Mouse (Mus musculus): Measurements from ENCODE around the gene Itga2. TPM values are rescaled to one million over a fixed set of nuclear protein-coding genes. Genes with fewer than 3 reads are reported as not detected.

Itga2 gene
- polyA plus RNA-seq, 1 experiment from 2014 or later: 15.2 TPM

GRCm38 (mm10) chr13:114838535-114838990, 93.3 kb downstream of the Itga2 start:
- DNase-seq (ENCODE audit: low spot score): peak; percentile 77
- H3K9me3 ChIP-seq (ENCODE audit: low read length): no peaks in the 10 kb centered on the region
- H3K27ac ChIP-seq (ENCODE audit: low read length): peak overlapping the region; percentile 80
- 26% methylated on average over 5 of the region's 5 CpGs for WGBS
- H3K27me3 ChIP-seq (replicated peaks; ENCODE audit: insufficient read depth, low read length): no peaks in the 10 kb centered on the region
- peak; percentile 79 for ATAC-seq
- no peak overlapping the region for H3K9ac ChIP-seq (replicated peaks; ENCODE audit: low read depth)
- H3K4me3 ChIP-seq (ENCODE audit: low read depth, low read length): no peak overlapping the region
- no peak overlapping the region for H3K4me2 ChIP-seq (replicated peaks; ENCODE audit: low read depth, low read length)
- no peaks in the 10 kb centered on the region for H3K36me3 ChIP-seq (ENCODE audit: insufficient read depth, low read length)
- TF ChIP-seq CTCF (IDR thresholded peaks at IDR 0.05): no peak
- peak; percentile 52 for TF ChIP-seq EP300 (IDR thresholded peaks at IDR 0.05)
- H3K4me1 ChIP-seq (ENCODE audit: insufficient read depth, low read depth, low read length): peaks cover 3% of the 10 kb centered on the region; the same call in 1 of the 2 replicates

- Histone ChIP-seq H3K27me3 (replicated peaks; ENCODE audit: insufficient read depth, low read length) (no peaks in the 10 kb centered on the region), H3K4me2 (replicated peaks; ENCODE audit: low read depth, low read length) (no peak overlapping the region), H3K4me3 (ENCODE audit: low read depth, low read length) (no peak overlapping the region), H3K27ac (ENCODE audit: low read length) (no peak overlapping the region), H3K9me3 (ENCODE audit: low read length) (no peaks in the 10 kb centered on the region), H3K36me3 (ENCODE audit: insufficient read depth, low read length) (no peaks in the 10 kb centered on the region), H3K4me1 (ENCODE audit: insufficient read depth, low read depth, low read length) (peaks cover 3% of the 10 kb centered on the region; the same call in 1 of the 2 replicates), H3K9ac (replicated peaks; ENCODE audit: low read depth) (no peak overlapping the region)
- DNase-seq (ENCODE audit: low spot score): no peak
- no peak for TF ChIP-seq EP300 (IDR thresholded peaks at IDR 0.05)
- no peak for TF ChIP-seq CTCF (IDR thresholded peaks at IDR 0.05)
- no peak for ATAC-seq
- WGBS: 87% methylated on average over 7 of the region's 7 CpGs
Observed at GRCm38 (mm10) chr13:114837061-114837460, 94.8 kb downstream of the Itga2 start.

- Histone ChIP-seq H3K36me3 (ENCODE audit: insufficient read depth, low read length) (0 out of 2 replicates have a peak, but pooled peaks cover 10% of the 10 kb centered on the region), H3K27ac (ENCODE audit: low read length) (peak overlapping the region; percentile 10), H3K4me1 (ENCODE audit: insufficient read depth, low read depth, low read length) (peaks cover 3% of the 10 kb centered on the region; the same call in 1 of the 2 replicates), H3K4me3 (ENCODE audit: low read depth, low read length) (no peak overlapping the region), H3K27me3 (replicated peaks; ENCODE audit: insufficient read depth, low read length) (no peaks in the 10 kb centered on the region), H3K9me3 (ENCODE audit: low read length) (no peaks in the 10 kb centered on the region), H3K4me2 (replicated peaks; ENCODE audit: low read depth, low read length) (no peak overlapping the region), H3K9ac (replicated peaks; ENCODE audit: low read depth) (no peak overlapping the region)
- 19% methylated on average over 2 of the region's 2 CpGs for WGBS
- DNase-seq (ENCODE audit: low spot score) (peak; percentile 50), ATAC-seq (peak; percentile 13)
- TF ChIP-seq CTCF (IDR thresholded peaks at IDR 0.05) (peak; percentile 17; the same call in 1 of the 2 replicates), EP300 (IDR thresholded peaks at IDR 0.05) (peak; percentile 21; the same call in 1 of the 2 replicates)
Observed at GRCm38 (mm10) chr13:114834580-114834979, 97.3 kb downstream of the Itga2 start.

- Histone ChIP-seq H3K27ac (ENCODE audit: low read length) (peak overlapping the region; percentile 10), H3K4me1 (ENCODE audit: insufficient read depth, low read depth, low read length) (peaks cover under 1% of the 10 kb centered on the region; the same call in 1 of the 2 replicates), H3K9ac (replicated peaks; ENCODE audit: low read depth) (no peak overlapping the region), H3K27me3 (replicated peaks; ENCODE audit: insufficient read depth, low read length) (no peaks in the 10 kb centered on the region), H3K36me3 (ENCODE audit: insufficient read depth, low read length) (0 out of 2 replicates have a peak, but pooled peaks cover 10% of the 10 kb centered on the region), H3K9me3 (ENCODE audit: low read length) (no peaks in the 10 kb centered on the region), H3K4me2 (replicated peaks; ENCODE audit: low read depth, low read length) (no peak overlapping the region), H3K4me3 (ENCODE audit: low read depth, low read length) (no peak overlapping the region)
- 52% methylated on average over 4 of the region's 4 CpGs for WGBS
- peak; percentile 67 for ATAC-seq
- DNase-seq (ENCODE audit: low spot score): peak; percentile 58
- TF ChIP-seq EP300 (IDR thresholded peaks at IDR 0.05) (peak; percentile 97), CTCF (IDR thresholded peaks at IDR 0.05) (no peak)
Observed at GRCm38 (mm10) chr13:114833351-114833750, 98.5 kb downstream of the Itga2 start.

GRCm38 (mm10) chr13:114832761-114833160, 99.1 kb downstream of the Itga2 start:
- no peaks in the 10 kb centered on the region for H3K9me3 ChIP-seq (ENCODE audit: low read length)
- 50% methylated on average over 5 of the region's 5 CpGs for WGBS
- ATAC-seq: no peak
- H3K4me3 ChIP-seq (ENCODE audit: low read depth, low read length): no peak overlapping the region
- H3K27ac ChIP-seq (ENCODE audit: low read length): peak overlapping the region; percentile 54; the same call in 1 of the 2 replicates
- no peak overlapping the region for H3K4me2 ChIP-seq (replicated peaks; ENCODE audit: low read depth, low read length)
- H3K27me3 ChIP-seq (replicated peaks; ENCODE audit: insufficient read depth, low read length): no peaks in the 10 kb centered on the region
- no peak for DNase-seq (ENCODE audit: low spot score)
- no peaks in the 10 kb centered on the region for H3K4me1 ChIP-seq (ENCODE audit: insufficient read depth, low read depth, low read length)
- 0 out of 2 replicates have a peak, but pooled peaks cover 11% of the 10 kb centered on the region for H3K36me3 ChIP-seq (ENCODE audit: insufficient read depth, low read length)
- H3K9ac ChIP-seq (replicated peaks; ENCODE audit: low read depth): no peak overlapping the region
- TF ChIP-seq CTCF (IDR thresholded peaks at IDR 0.05): no peak
- TF ChIP-seq EP300 (IDR thresholded peaks at IDR 0.05): no peak

GRCm38 (mm10) chr13:114831367-114831833, 100.5 kb downstream of the Itga2 start:
- ATAC-seq (peak; percentile 28; the same call in 1 of the 2 replicates), DNase-seq (ENCODE audit: low spot score) (peak; percentile 64)
- Histone ChIP-seq H3K4me1 (ENCODE audit: insufficient read depth, low read depth, low read length) (no peaks in the 10 kb centered on the region), H3K27ac (ENCODE audit: low read length) (no peak overlapping the region), H3K4me2 (replicated peaks; ENCODE audit: low read depth, low read length) (no peak overlapping the region), H3K4me3 (ENCODE audit: low read depth, low read length) (no peak overlapping the region), H3K9ac (replicated peaks; ENCODE audit: low read depth) (no peak overlapping the region), H3K36me3 (ENCODE audit: insufficient read depth, low read length) (peaks cover 24% of the 10 kb centered on the region; the same call in 1 of the 2 replicates), H3K27me3 (replicated peaks; ENCODE audit: insufficient read depth, low read length) (no peaks in the 10 kb centered on the region), H3K9me3 (ENCODE audit: low read length) (no peaks in the 10 kb centered on the region)
- TF ChIP-seq EP300 (IDR thresholded peaks at IDR 0.05) (no peak), CTCF (IDR thresholded peaks at IDR 0.05) (peak; percentile 74)
- WGBS: 87% methylated on average over 4 of the region's 4 CpGs

Measured in lung, postnatal 0 days (tissue).